Mouse (Mus musculus) liver, embryonic 14.5 days (tissue): ENCODE results near the gene Rab26.
A peak's percentile ranks its signal among the peaks of the same experiment; 100 is the strongest.

Experiments
- CTCF ChIP-seq: IDR thresholded peaks from 2 replicates; pipeline ENCODE4 v1.5.1; 2016; ENCODE audit warnings: antibody characterized with exemption, low read depth, control low read depth
- EP300 ChIP-seq: IDR thresholded peaks from 2 replicates; pipeline ENCODE4 v1.6.1; 2016; ENCODE audit warnings: antibody characterized with exemption, low read depth

DNA sequence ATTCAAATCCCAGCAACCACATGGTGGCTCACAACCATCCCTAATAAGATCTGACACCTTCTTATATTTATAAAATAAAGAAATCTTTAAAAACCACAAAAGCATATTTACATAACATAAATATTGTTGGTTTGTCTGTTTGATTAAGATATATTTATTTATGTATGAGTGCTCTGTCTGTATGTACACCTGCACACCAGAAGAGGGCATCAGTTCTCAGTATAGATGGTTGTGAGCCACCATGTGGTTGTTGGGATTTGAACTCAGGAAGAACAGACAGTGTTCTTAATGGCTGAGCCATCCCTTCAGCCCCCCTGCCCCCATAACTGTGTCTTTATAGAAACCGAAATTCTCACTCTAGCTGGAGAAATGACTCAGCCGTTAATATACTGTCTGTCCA, 11.2 kb upstream of the Rab26 start:
- TF ChIP-seq EP300 (no peak), CTCF (peak; percentile 5; the same call in 1 of the 2 replicates)
